Mouse (Mus musculus): ENCODE measurements at regions not wholly inside any gene's neighbourhood (a gene's known extent, or its start where the extent isn't known, plus 50 kb on each side); places are given as distances from the start of the nearest gene placed in this dataset.

- DNase-seq (ENCODE audit: low read depth, low spot score) (no peak), ATAC-seq (no peak)
- in situ Hi-C loops (cut with MboI; ENCODE audit: low pct_unique_long_range_greater_than_20kb) = no loop called here
- TF ChIP-seq CTCF (IDR thresholded peaks at IDR 0.05) = no peak
- POLR2A ChIA-PET = no interaction called here
- CTCF ChIA-PET = interaction anchor here (1.2 kb wide), 1 partner anchor 9 kb away, joined by 3 read pairs; no protein-coding TSS in a partner anchor
- H3K27me3 ChIP-seq = no peaks in the 10 kb centered on the region
Observed at GRCm38 (mm10) chr5:75734508-75734907, 159.8 kb downstream of the Kit start.

- ATAC-seq (no peak), DNase-seq (ENCODE audit: low read depth, low spot score) (no peak)
- POLR2A ChIA-PET = no interaction called here
- CTCF ChIA-PET = no interaction called here
- TF ChIP-seq CTCF (IDR thresholded peaks at IDR 0.05) = no peak
- in situ Hi-C loops (cut with MboI; ENCODE audit: low pct_unique_long_range_greater_than_20kb) = no loop called here
- no peaks in the 10 kb centered on the region for H3K27me3 ChIP-seq
Observed at GRCm38 (mm10) chr5:75734043-75734442, 159.3 kb downstream of the Kit start.

- DNase-seq (ENCODE audit: low read depth, low spot score) = no peak
- H3K27me3 ChIP-seq = no peaks in the 10 kb centered on the region
- ChIA-PET POLR2A (no interaction called here), CTCF (no interaction called here)
- in situ Hi-C loops (cut with MboI; ENCODE audit: low pct_unique_long_range_greater_than_20kb) = no loop called here
- no peak for ATAC-seq
- no peak for TF ChIP-seq CTCF (IDR thresholded peaks at IDR 0.05)
Observed at GRCm38 (mm10) chr5:75731236-75731635, 156.5 kb downstream of the Kit start.

DNA sequence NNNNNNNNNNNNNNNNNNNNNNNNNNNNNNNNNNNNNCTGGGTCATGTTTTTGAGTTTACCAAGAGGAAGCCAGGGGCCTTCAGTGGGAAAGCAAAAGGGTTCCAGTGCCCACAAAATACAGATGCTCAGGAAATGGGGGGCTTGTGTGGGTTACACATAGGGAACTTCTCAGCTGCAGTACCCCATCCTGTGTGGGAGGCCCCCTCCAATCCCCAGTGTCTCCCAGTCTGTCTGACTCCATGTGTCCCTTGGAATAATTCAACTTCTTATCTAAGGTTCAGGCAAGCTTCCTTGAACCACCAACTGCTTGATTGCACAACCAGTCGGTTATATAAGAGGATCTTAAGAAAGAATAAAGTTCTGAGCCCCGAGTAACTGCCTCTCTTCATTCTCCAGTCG lies 156.0 kb downstream of the Kit start:
- TF ChIP-seq CTCF (IDR thresholded peaks at IDR 0.05) = no peak
- DNase-seq (ENCODE audit: low read depth, low spot score) = no peak
- CTCF ChIA-PET = no interaction called here
- ATAC-seq = no peak
- POLR2A ChIA-PET = no interaction called here
- H3K27me3 ChIP-seq = no peaks in the 10 kb centered on the region
- in situ Hi-C loops (cut with MboI; ENCODE audit: low pct_unique_long_range_greater_than_20kb) = no loop called here

- ChIA-PET CTCF (no interaction called here), POLR2A (no interaction called here)
- ATAC-seq (no peak), DNase-seq (ENCODE audit: low read depth, low spot score) (no peak)
- no peaks in the 10 kb centered on the region for H3K27me3 ChIP-seq
- in situ Hi-C loops (cut with MboI; ENCODE audit: low pct_unique_long_range_greater_than_20kb) = no loop called here
- no peak for TF ChIP-seq CTCF (IDR thresholded peaks at IDR 0.05)
Observed at GRCm38 (mm10) chr5:75721291-75721690, 146.6 kb downstream of the Kit start.

GRCm38 (mm10) chr5:75720091-75720940 lies 145.6 kb downstream of the Kit start:
- no peaks in the 10 kb centered on the region for H3K27me3 ChIP-seq
- TF ChIP-seq CTCF (IDR thresholded peaks at IDR 0.05) = no peak
- in situ Hi-C loops (cut with MboI; ENCODE audit: low pct_unique_long_range_greater_than_20kb) = no loop called here
- no peak for ATAC-seq
- DNase-seq (ENCODE audit: low read depth, low spot score) = no peak
- CTCF ChIA-PET = no interaction called here
- POLR2A ChIA-PET = no interaction called here

GRCm38 (mm10) chr5:75718511-75719225 lies 144.0 kb downstream of the Kit start:
- ChIA-PET POLR2A (no interaction called here), CTCF (interaction anchor here (0.9 kb wide), 1 partner anchor 35 kb away, joined by 3 read pairs; no protein-coding TSS in a partner anchor)
- in situ Hi-C loops (cut with MboI; ENCODE audit: low pct_unique_long_range_greater_than_20kb) = no loop called here
- ATAC-seq (no peak), DNase-seq (ENCODE audit: low read depth, low spot score) (no peak)
- no peak for TF ChIP-seq CTCF (IDR thresholded peaks at IDR 0.05)
- no peaks in the 10 kb centered on the region for H3K27me3 ChIP-seq

All from Patski (cell line).